Mouse (Mus musculus) cortical plate, adult 2 months (tissue): Measurements from ENCODE around the gene Olfr769.

ENCODE experiments used
- CTCF ChIP-seq: fragments of 200-500 bp; IDR thresholded peaks from 2 replicates; pipeline ENCODE4 v1.5.1; 2011; ENCODE audit warnings: mild to moderate bottlenecking, control low read depth, low read length; ENCODE audit not compliant: insufficient read depth; ENCODE audit errors: extremely low read depth
- POLR2A ChIP-seq: fragments of 200-500 bp; IDR thresholded peaks from 2 replicates; pipeline ENCODE4 v1.6.1; 2011; ENCODE audit warnings: mild to moderate bottlenecking, low read length, control low read depth; ENCODE audit not compliant: insufficient read depth; ENCODE audit errors: extremely low read depth

DNA sequence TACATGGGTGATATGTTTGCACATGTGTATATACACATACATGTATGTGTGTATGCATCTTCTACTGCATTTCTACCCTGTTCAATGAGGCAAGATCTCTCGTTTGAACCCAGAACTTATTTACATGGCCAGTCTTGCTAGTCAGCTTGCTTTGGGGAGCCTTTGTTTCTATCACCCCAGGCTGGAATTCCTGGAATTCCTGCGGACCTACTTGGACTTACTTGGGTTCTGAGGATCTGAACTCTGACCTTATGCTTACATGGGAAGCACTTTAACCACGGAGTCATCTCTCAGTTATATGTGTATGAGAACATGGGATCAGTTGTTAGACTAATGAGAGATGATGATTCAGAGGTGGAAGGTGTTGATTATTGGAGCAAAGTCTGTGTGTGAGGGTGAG, 16.4 kb downstream of the Olfr769 start:
- no peak for TF ChIP-seq CTCF
- TF ChIP-seq POLR2A: no peak
